ENCODE assay signal across 8 mouse cellular contexts in genomic region chr17:22424636-22425354, GRCm38 (mm10). TPM values are rescaled to one million over a fixed set of nuclear protein-coding genes. Genes with fewer than 3 reads are reported as not detected.
DNase-seq lines count a peak whose midpoint lies in the region; ATAC-seq and TF ChIP-seq lines count a peak whose summit lies in the region.

No protein-coding gene starts in this region.

- H3K4me3 ChIP-seq in spleen, adult 2 months (ENCODE audit: extremely low read depth, insufficient read depth, insufficient read length) = peak overlapping the region; percentile 69; the same call in 1 of the 2 replicates
- H3K4me3 ChIP-seq in forebrain, embryonic 15.5 days = peak overlapping the region; percentile 58
- H3K4me3 ChIP-seq in intestine, embryonic 15.5 days (replicated peaks) = peak overlapping the region; percentile 61
- H3K4me3 ChIP-seq in lung, postnatal 0 days (ENCODE audit: low read depth, low read length) = peak overlapping the region; percentile 71

- WGBS in spleen, adult 2 months = 18% methylated on average over 12 of the region's 12 CpGs
- WGBS in forebrain, embryonic 15.5 days = 2% methylated on average over 12 of the region's 12 CpGs
- 2% methylated on average over 12 of the region's 12 CpGs for WGBS in intestine, embryonic 15.5 days
- 3% methylated on average over 12 of the region's 12 CpGs for WGBS in lung, postnatal 0 days

- no peak for TF ChIP-seq CTCF in spleen, adult 2 months (IDR thresholded peaks at IDR 0.05; ENCODE audit: extremely low read depth, insufficient read depth, insufficient read length, insufficient replicate concordance)
- no peak for TF ChIP-seq CTCF in brain, embryonic 14.5 days (IDR thresholded peaks at IDR 0.05; ENCODE audit: borderline replicate concordance, extremely low read depth, insufficient read depth, insufficient read length)
- no peak for TF ChIP-seq CTCF in lung, postnatal 0 days (IDR thresholded peaks at IDR 0.05)

- TF ChIP-seq POLR2A in spleen, adult 2 months (IDR thresholded peaks at IDR 0.05; ENCODE audit: low read depth, low read length) = no peak
- no peak for TF ChIP-seq POLR2A in brain, embryonic 14.5 days (IDR thresholded peaks at IDR 0.05; ENCODE audit: borderline replicate concordance, extremely low read depth, insufficient read depth, insufficient read length, poor library complexity, severe bottlenecking)

- DNase-seq in spleen, adult 2 months (ENCODE audit: low read depth in 1 of 2, low spot score in 2 of 2) = no peak
- no peak for DNase-seq in spleen, postnatal 4 days (ENCODE audit: low spot score in 2 of 2)
- DNase-seq in brain, embryonic 14.5 days (ENCODE audit: low read depth) = peak; percentile 48
- peak; percentile 43 for DNase-seq in lung, postnatal 0 days (ENCODE audit: low spot score)
- DNase-seq in telencephalon, adult 2 months (ENCODE audit: low read depth, low spot score) = peak; percentile 1
- DNase-seq in urinary bladder, postnatal 10 days (ENCODE audit: low spot score) = no peak

- H3K9me3 ChIP-seq in forebrain, embryonic 15.5 days = no peaks in the 10 kb centered on the region
- H3K9me3 ChIP-seq in intestine, embryonic 15.5 days = no peaks in the 10 kb centered on the region
- H3K9me3 ChIP-seq in lung, postnatal 0 days (ENCODE audit: low read length) = no peaks in the 10 kb centered on the region

- H3K36me3 ChIP-seq in spleen, adult 2 months (ENCODE audit: control insufficient read depth, insufficient read depth, low read length) = no peaks in the 10 kb centered on the region
- peaks cover 3% of the 10 kb centered on the region; the same call in 1 of the 2 replicates for H3K36me3 ChIP-seq in forebrain, embryonic 15.5 days
- H3K36me3 ChIP-seq in intestine, embryonic 15.5 days = no peaks in the 10 kb centered on the region
- H3K36me3 ChIP-seq in lung, postnatal 0 days (ENCODE audit: insufficient read depth, low read length) = no peaks in the 10 kb centered on the region

- H3K27ac ChIP-seq in spleen, adult 2 months (ENCODE audit: insufficient read depth, low read length) = no peak overlapping the region
- H3K27ac ChIP-seq in forebrain, embryonic 15.5 days (replicated peaks) = peak overlapping the region; percentile 83
- H3K27ac ChIP-seq in intestine, embryonic 15.5 days = peak overlapping the region; percentile 58
- peak overlapping the region; percentile 75; the same call in 1 of the 2 replicates for H3K27ac ChIP-seq in lung, postnatal 0 days (ENCODE audit: low read length)

- TF ChIP-seq EP300 in lung, postnatal 0 days (IDR thresholded peaks at IDR 0.05) = no peak

- 0 out of 2 replicates have a peak, but pooled peaks cover 1% of the 10 kb centered on the region for H3K27me3 ChIP-seq in spleen, adult 2 months (ENCODE audit: control insufficient read depth, insufficient read depth, low read length)
- no peaks in the 10 kb centered on the region for H3K27me3 ChIP-seq in forebrain, embryonic 15.5 days
- no peaks in the 10 kb centered on the region for H3K27me3 ChIP-seq in intestine, embryonic 15.5 days (replicated peaks)
- no peaks in the 10 kb centered on the region for H3K27me3 ChIP-seq in lung, postnatal 0 days (replicated peaks; ENCODE audit: insufficient read depth, low read length)

- H3K9ac ChIP-seq in forebrain, embryonic 15.5 days (replicated peaks) = peak overlapping the region; percentile 57
- H3K9ac ChIP-seq in intestine, embryonic 15.5 days = peak overlapping the region; percentile 41
- peak overlapping the region; percentile 62 for H3K9ac ChIP-seq in lung, postnatal 0 days (replicated peaks; ENCODE audit: low read depth)

- H3K4me1 ChIP-seq in spleen, adult 2 months (ENCODE audit: control insufficient read depth, insufficient read depth, insufficient read length) = no peaks in the 10 kb centered on the region; the same call in 1 of the 2 replicates
- peaks cover 26% of the 10 kb centered on the region for H3K4me1 ChIP-seq in forebrain, embryonic 15.5 days
- H3K4me1 ChIP-seq in intestine, embryonic 15.5 days (replicated peaks) = 0 out of 2 replicates have a peak, but pooled peaks cover 2% of the 10 kb centered on the region
- H3K4me1 ChIP-seq in lung, postnatal 0 days (ENCODE audit: insufficient read depth, low read depth, low read length) = no peaks in the 10 kb centered on the region

- H3K4me2 ChIP-seq in forebrain, embryonic 15.5 days (replicated peaks) = peak overlapping the region; percentile 50
- H3K4me2 ChIP-seq in intestine, embryonic 15.5 days (replicated peaks) = peak overlapping the region; percentile 65
- peak overlapping the region; percentile 66 for H3K4me2 ChIP-seq in lung, postnatal 0 days (replicated peaks; ENCODE audit: low read depth, low read length)

- peak; percentile 42 for ATAC-seq in forebrain, embryonic 15.5 days (replicated peaks)
- ATAC-seq in intestine, embryonic 15.5 days = peak; percentile 66
- ATAC-seq in lung, postnatal 0 days = 0 out of 2 replicates have a peak, but pooled peaks have one; percentile 6

RNA-seq across cellular contexts. Expression of gene Zfp946, which starts 0.8 kb away (rescaled TPM):
- 0.70 and 0.91 TPM in 2 replicates for polyA plus RNA-seq in spleen, adult 2 months (2012; rRNA removed)
- polyA plus RNA-seq in brain, embryonic 14.5 days (2012; rRNA removed) = 21.8 and 22.9 TPM in 2 replicates
- polyA plus RNA-seq in forebrain, embryonic 15.5 days (2015; fragmentation: Nextera tagmentation; extraction: Ambion mirVana) = 35.9 and 38.1 TPM in 2 replicates
- 15.1 and 16.2 TPM in 2 replicates for polyA plus RNA-seq in intestine, embryonic 15.5 days (2015; fragmentation: Nextera tagmentation; extraction: Ambion mirVana)
- polyA plus RNA-seq in lung, postnatal 0 days (2015; fragmentation: Nextera tagmentation; extraction: Ambion mirVana) = 5.7 and 5.9 TPM in 2 replicates

Comparison
In these comparisons a context has a peak if more than half of its experiments do, and no peak if none do; other contexts are left out.
1. DNase-seq: peak in brain, embryonic 14.5 days (single experiment), lung, postnatal 0 days (single experiment) and telencephalon, adult 2 months (single experiment); none in spleen, adult 2 months (0 of 2), spleen, postnatal 4 days (0 of 2) and urinary bladder, postnatal 10 days (single experiment).
2. ATAC-seq: peak in every context shown above with its lines; median percentile 66 in intestine, embryonic 15.5 days; 42 in forebrain, embryonic 15.5 days; 6 in lung, postnatal 0 days.
3. Peak in every context shown above with its lines, with median percentiles within 50 percentile points of each other: H3K4me3 ChIP-seq, H3K4me2 ChIP-seq and H3K9ac ChIP-seq.